In genomic region chr17:28138013-28138412, GRCm38 (mm10) we compare ENCODE assay signal across 23 mouse cellular contexts. TPM values are rescaled to one million over a fixed set of nuclear protein-coding genes. Genes with fewer than 3 reads are reported as not detected.
"Had no signal": no experiment of that assay in that cellular context is flagged by ENCODE, and none has a peak within 500 bp of the region (broad histone marks: within the 10 kb centered on the region; RNA-seq: fewer than 3 reads in every experiment).

No protein-coding gene starts in this region.

- ATAC-seq: liver, embryonic 12.5 days; midbrain, embryonic 13.5 days; midbrain, embryonic 16.5 days had no signal

- H3K27ac ChIP-seq: kidney, postnatal 0 days; layer of hippocampus, adult 2 months; limb, embryonic 13.5 days; liver, embryonic 12.5 days; liver, embryonic 15.5 days; lung, embryonic 15.5 days; midbrain, embryonic 13.5 days; neural tube, embryonic 13.5 days; stomach, postnatal 0 days had no signal

- H3K9me3 ChIP-seq: limb, embryonic 13.5 days; liver, embryonic 12.5 days; liver, embryonic 15.5 days; lung, embryonic 15.5 days; midbrain, embryonic 10.5 days; midbrain, embryonic 13.5 days; neural tube, embryonic 13.5 days had no signal

- H3K4me3 ChIP-seq: layer of hippocampus, adult 2 months; limb, embryonic 10.5 days; limb, embryonic 13.5 days; liver, embryonic 12.5 days; liver, embryonic 15.5 days; lung, embryonic 15.5 days; megakaryocyte, embryonic 14.5 days; midbrain, embryonic 10.5 days; midbrain, embryonic 13.5 days; myocyte; neural tube, embryonic 13.5 days had no signal

- H3K4me2 ChIP-seq: limb, embryonic 13.5 days; liver, embryonic 12.5 days; liver, embryonic 15.5 days; lung, embryonic 15.5 days; midbrain, embryonic 13.5 days; neural tube, embryonic 13.5 days had no signal

- H3K9ac ChIP-seq: limb, embryonic 13.5 days; liver, embryonic 12.5 days; liver, embryonic 15.5 days; lung, embryonic 15.5 days; midbrain, embryonic 13.5 days; neural tube, embryonic 13.5 days had no signal

- H3K36me3 ChIP-seq: limb, embryonic 13.5 days; liver, embryonic 12.5 days; liver, embryonic 15.5 days; lung, embryonic 15.5 days; midbrain, embryonic 10.5 days; midbrain, embryonic 13.5 days; neural tube, embryonic 13.5 days had no signal

- DNase-seq: kidney, postnatal 25 days; layer of hippocampus, adult 9-11 months; liver; lung, adult 18-20 months; lung, postnatal 10 days; lung, postnatal 36 days; thymus, adult 2 months; thymus, postnatal 14 days; thymus, postnatal 4 days had no signal

RNA-seq across cellular contexts. Expression of gene Tcp11, which starts 57.6 kb away (rescaled TPM):
- polyA plus RNA-seq: myocyte had no signal
